Mouse (Mus musculus): ENCODE data around the gene Fmn2. TPM values are rescaled to one million over a fixed set of nuclear protein-coding genes. Genes with fewer than 3 reads are reported as not detected.

Fmn2 gene
- polyA plus RNA-seq, 1 experiment: 24.3 TPM

DNA sequence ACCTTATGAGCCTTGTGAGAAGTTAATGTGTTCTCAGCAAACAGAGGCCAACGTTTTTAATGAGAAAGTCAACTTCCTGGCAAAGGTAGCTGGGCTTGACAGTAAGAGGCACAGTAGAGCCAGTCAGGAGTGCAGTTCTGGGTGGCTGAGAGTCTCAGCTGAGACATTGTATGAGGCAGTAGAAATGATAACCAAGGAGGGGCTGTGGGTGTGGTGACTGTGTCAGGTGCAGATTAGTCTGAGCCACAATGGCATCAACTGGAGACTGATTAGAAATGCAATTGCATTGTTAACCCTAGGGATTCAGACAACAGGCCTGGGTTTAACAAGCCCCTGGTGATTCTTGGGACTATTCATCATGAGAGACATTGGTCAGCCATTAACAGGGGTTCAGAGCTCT, 99.0 kb downstream of the Fmn2 start:
- Histone ChIP-seq H3K27me3 (ENCODE audit: control insufficient read depth, insufficient read depth, low read length) (no peaks in the 10 kb centered on the region), H3K27ac (ENCODE audit: insufficient read depth, low read length) (no peak overlapping the region), H3K4me1 (ENCODE audit: control insufficient read depth, insufficient read depth, low read length) (no peaks in the 10 kb centered on the region), H3K4me3 (replicated peaks; ENCODE audit: insufficient read depth, low read depth, low read length) (no peak overlapping the region)
- 56% methylated on average over 1 of the region's 1 CpGs for WGBS
- no peak for DNase-seq
- TF ChIP-seq CTCF (IDR thresholded peaks at IDR 0.05; ENCODE audit: borderline replicate concordance, insufficient read depth, low read depth, low read length) (no peak), POLR2A (IDR thresholded peaks at IDR 0.05; ENCODE audit: borderline replicate concordance, insufficient read depth, low read length) (no peak)

DNA sequence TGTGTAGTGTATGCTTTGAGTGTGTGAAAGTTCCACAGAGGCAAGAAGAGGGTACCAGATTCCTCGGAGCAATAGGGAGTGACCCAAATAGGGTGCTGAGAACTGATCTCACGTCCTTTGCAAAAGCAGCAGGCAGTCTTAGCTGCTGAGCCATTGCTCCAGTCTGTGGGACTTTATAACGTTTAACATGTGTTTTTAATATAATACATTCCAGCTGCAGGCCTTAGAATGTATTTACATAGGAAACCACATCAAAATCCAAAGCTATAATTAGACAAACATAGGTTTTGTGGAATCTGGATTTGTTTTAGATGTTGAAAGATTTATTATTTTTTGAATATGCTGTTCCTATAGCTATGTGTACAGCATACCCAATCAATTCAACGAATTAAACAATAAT, 115.7 kb downstream of the Fmn2 start:
- Histone ChIP-seq H3K27me3 (ENCODE audit: control insufficient read depth, insufficient read depth, low read length) (no peaks in the 10 kb centered on the region), H3K4me3 (replicated peaks; ENCODE audit: insufficient read depth, low read depth, low read length) (no peak overlapping the region), H3K27ac (ENCODE audit: insufficient read depth, low read length) (no peak overlapping the region), H3K4me1 (ENCODE audit: control insufficient read depth, insufficient read depth, low read length) (no peaks in the 10 kb centered on the region)
- no peak for TF ChIP-seq CTCF (IDR thresholded peaks at IDR 0.05; ENCODE audit: borderline replicate concordance, insufficient read depth, low read depth, low read length)
- no peak for TF ChIP-seq POLR2A (IDR thresholded peaks at IDR 0.05; ENCODE audit: borderline replicate concordance, insufficient read depth, low read length)
- DNase-seq: no peak
- 77% methylated on average over 4 of the region's 4 CpGs for WGBS

DNA sequence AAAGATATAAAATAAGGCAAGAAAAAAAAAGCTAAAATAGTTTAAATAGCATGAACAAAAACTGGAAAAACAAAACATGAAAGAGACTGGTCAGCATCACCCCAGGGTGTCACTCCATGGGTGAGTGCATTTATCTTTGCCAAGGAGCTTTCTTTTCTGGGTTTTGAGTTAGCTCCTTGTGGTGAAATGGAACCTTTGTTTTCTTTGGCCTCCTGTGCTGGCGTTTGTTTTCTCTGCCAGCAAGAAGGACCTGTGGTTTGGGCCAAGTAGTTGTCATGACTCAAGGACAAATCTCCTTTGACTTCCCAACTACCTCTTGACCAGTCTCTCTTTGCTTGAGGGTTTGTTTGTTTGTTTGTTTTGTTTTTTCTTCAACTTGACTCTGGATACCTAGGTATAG, 119.9 kb downstream of the Fmn2 start:
- no peaks in the 10 kb centered on the region for H3K4me1 ChIP-seq (ENCODE audit: control insufficient read depth, insufficient read depth, low read length)
- H3K4me3 ChIP-seq (replicated peaks; ENCODE audit: insufficient read depth, low read depth, low read length): no peak overlapping the region
- no peaks in the 10 kb centered on the region for H3K27me3 ChIP-seq (ENCODE audit: control insufficient read depth, insufficient read depth, low read length)
- no peak for TF ChIP-seq POLR2A (IDR thresholded peaks at IDR 0.05; ENCODE audit: borderline replicate concordance, insufficient read depth, low read length)
- no peak for TF ChIP-seq CTCF (IDR thresholded peaks at IDR 0.05; ENCODE audit: borderline replicate concordance, insufficient read depth, low read depth, low read length)
- 13% methylated on average over 1 of the region's 1 CpGs for WGBS
- no peak overlapping the region for H3K27ac ChIP-seq (ENCODE audit: insufficient read depth, low read length)
- no peak for DNase-seq

DNA sequence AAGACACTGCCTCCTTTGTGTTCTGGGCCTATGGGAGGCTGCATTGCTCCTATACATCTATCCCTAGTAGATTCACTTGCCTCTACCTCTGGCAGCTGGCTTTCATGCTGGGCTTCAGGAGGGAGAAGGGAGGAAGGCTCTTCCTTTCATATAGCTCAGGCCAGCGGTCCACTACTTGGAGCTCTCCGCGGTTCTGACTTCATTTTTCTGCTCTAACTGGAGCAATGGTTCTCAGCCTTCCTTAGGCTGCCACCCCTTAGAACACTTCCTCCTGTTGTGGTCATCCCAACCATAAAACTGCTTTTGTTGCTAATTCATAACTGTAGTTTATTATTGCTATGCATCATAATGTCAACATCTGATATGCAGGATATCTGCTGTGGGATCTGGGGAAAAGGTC, 121.4 kb downstream of the Fmn2 start:
- 58% methylated on average over 3 of the region's 3 CpGs for WGBS
- H3K4me3 ChIP-seq (replicated peaks; ENCODE audit: insufficient read depth, low read depth, low read length): no peak overlapping the region

DNA sequence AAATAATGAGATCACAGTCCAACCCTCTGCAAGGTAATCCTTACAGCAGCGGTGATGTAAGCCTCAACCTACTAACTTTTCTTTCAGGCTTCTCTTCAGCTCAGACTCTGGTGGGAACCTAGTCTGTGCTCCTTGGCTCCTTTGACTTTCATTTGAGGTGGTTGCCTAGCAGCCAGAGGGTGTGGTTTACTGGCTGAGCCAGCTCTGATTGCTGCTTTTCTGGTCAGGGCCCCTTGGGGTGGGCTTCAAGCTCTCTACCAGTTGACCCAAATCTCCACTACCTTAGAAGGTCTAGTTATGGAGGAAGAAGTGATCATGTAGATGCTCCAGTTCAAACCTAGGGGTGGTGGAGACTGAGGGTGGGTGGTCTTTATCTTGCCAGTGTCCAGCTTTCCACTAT, 128.4 kb downstream of the Fmn2 start:
- no peak for DNase-seq
- no peak for TF ChIP-seq CTCF (IDR thresholded peaks at IDR 0.05; ENCODE audit: borderline replicate concordance, insufficient read depth, low read depth, low read length)
- no peak for TF ChIP-seq POLR2A (IDR thresholded peaks at IDR 0.05; ENCODE audit: borderline replicate concordance, insufficient read depth, low read length)
- no peak overlapping the region for H3K27ac ChIP-seq (ENCODE audit: insufficient read depth, low read length)
- no peaks in the 10 kb centered on the region for H3K27me3 ChIP-seq (ENCODE audit: control insufficient read depth, insufficient read depth, low read length)
- 79% methylated on average over 1 of the region's 1 CpGs for WGBS
- H3K4me1 ChIP-seq (ENCODE audit: control insufficient read depth, insufficient read depth, low read length): 0 out of 2 replicates have a peak, but pooled peaks cover 2% of the 10 kb centered on the region
- no peak overlapping the region for H3K4me3 ChIP-seq (replicated peaks; ENCODE audit: insufficient read depth, low read depth, low read length)

More for the DNA sequence above, 121.4 kb downstream of the Fmn2 start:
- TF ChIP-seq CTCF (IDR thresholded peaks at IDR 0.05; ENCODE audit: borderline replicate concordance, insufficient read depth, low read depth, low read length) (no peak), POLR2A (IDR thresholded peaks at IDR 0.05; ENCODE audit: borderline replicate concordance, insufficient read depth, low read length) (no peak)
- Histone ChIP-seq H3K4me1 (ENCODE audit: control insufficient read depth, insufficient read depth, low read length) (no peaks in the 10 kb centered on the region), H3K27ac (ENCODE audit: insufficient read depth, low read length) (no peak overlapping the region), H3K27me3 (ENCODE audit: control insufficient read depth, insufficient read depth, low read length) (no peaks in the 10 kb centered on the region)
- DNase-seq: no peak

DNA sequence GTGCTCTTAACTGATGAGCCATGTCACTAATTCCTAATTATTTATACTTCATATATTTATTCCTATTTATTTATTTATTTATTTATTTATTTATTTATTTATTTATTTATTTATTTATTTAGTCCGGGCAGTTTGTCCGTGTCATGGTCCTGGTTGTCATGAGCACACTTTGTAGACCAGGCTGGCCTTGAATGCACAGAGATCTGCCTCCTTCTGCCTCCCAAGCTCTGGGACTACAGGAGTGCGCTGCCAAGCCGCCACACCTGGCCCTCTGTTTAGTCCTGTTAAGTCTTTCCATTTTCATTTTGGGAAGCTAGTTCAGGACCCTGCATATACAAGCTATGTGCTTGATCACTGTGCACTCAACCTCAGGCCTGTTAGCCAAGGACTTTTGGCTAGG, 134.7 kb downstream of the Fmn2 start:
- 98% methylated on average over 4 of the region's 4 CpGs for WGBS
- H3K4me3 ChIP-seq (replicated peaks; ENCODE audit: insufficient read depth, low read depth, low read length): no peak overlapping the region
- no peak overlapping the region for H3K27ac ChIP-seq (ENCODE audit: insufficient read depth, low read length)
- DNase-seq: no peak
- H3K4me1 ChIP-seq (ENCODE audit: control insufficient read depth, insufficient read depth, low read length): 0 out of 2 replicates have a peak, but pooled peaks cover 2% of the 10 kb centered on the region
- TF ChIP-seq POLR2A (IDR thresholded peaks at IDR 0.05; ENCODE audit: borderline replicate concordance, insufficient read depth, low read length) (no peak), CTCF (IDR thresholded peaks at IDR 0.05; ENCODE audit: borderline replicate concordance, insufficient read depth, low read depth, low read length) (no peak)
- no peaks in the 10 kb centered on the region for H3K27me3 ChIP-seq (ENCODE audit: control insufficient read depth, insufficient read depth, low read length)

DNA sequence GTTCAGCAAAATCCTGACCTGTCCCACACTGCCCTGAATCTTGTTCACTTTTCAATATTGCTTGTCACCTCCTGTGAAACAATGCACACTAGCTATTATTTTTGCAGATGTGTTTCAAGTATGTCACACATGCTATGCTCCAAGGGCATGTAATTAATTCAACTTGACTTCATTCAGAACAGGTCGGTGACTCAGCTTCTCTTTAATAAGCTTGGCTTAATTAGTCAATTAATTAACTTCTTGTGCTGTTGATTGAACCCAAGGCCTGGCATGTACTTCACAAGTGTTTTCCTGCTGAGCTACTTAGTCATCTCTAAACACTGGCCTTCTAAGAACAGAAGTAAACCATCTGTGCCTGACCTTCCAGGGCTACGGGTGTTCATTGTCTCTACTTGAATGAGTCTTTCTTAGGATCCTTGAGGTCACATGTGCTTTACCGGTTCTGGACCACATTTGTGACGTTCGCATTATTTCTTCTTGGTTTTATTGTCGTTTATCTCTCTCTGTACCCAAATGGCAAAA, 136.0 kb downstream of the Fmn2 start:
- no peak overlapping the region for H3K4me3 ChIP-seq (replicated peaks; ENCODE audit: insufficient read depth, low read depth, low read length)
- no peaks in the 10 kb centered on the region for H3K4me1 ChIP-seq (ENCODE audit: control insufficient read depth, insufficient read depth, low read length)
- TF ChIP-seq POLR2A (IDR thresholded peaks at IDR 0.05; ENCODE audit: borderline replicate concordance, insufficient read depth, low read length) (no peak), CTCF (IDR thresholded peaks at IDR 0.05; ENCODE audit: borderline replicate concordance, insufficient read depth, low read depth, low read length) (no peak)
- peak in 1 of 2 experiments; percentile 26 for DNase-seq
- 58% methylated on average over 6 of the region's 6 CpGs for WGBS
- no peak overlapping the region for H3K27ac ChIP-seq (ENCODE audit: insufficient read depth, low read length)
- no peaks in the 10 kb centered on the region for H3K27me3 ChIP-seq (ENCODE audit: control insufficient read depth, insufficient read depth, low read length)

DNA sequence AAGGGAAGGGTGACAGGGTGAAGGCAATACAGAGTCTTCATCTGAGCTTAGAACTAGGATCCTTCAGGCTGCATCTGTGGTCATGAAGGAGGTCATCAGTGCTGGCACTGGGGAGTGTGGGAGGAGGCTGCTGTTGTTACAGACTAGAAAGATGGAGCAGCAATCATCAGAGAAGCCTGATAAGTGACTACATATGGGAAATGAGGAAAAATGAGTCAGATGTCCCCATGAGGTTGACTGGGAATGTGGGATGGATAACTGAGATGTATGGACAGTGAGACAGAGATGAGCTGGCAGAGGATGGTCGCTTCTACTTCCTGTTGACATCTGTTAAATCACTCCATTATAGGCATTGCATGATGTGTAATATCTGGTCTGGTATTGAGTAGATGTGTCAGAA, 139.3 kb downstream of the Fmn2 start:
- no peak overlapping the region for H3K27ac ChIP-seq (ENCODE audit: insufficient read depth, low read length)
- 94% methylated on average over 1 of the region's 1 CpGs for WGBS
- H3K4me3 ChIP-seq (replicated peaks; ENCODE audit: insufficient read depth, low read depth, low read length): no peak overlapping the region
- no peaks in the 10 kb centered on the region for H3K27me3 ChIP-seq (ENCODE audit: control insufficient read depth, insufficient read depth, low read length)
- no peak for DNase-seq
- TF ChIP-seq CTCF (IDR thresholded peaks at IDR 0.05; ENCODE audit: borderline replicate concordance, insufficient read depth, low read depth, low read length) (no peak), POLR2A (IDR thresholded peaks at IDR 0.05; ENCODE audit: borderline replicate concordance, insufficient read depth, low read length) (no peak)
- H3K4me1 ChIP-seq (ENCODE audit: control insufficient read depth, insufficient read depth, low read length): no peaks in the 10 kb centered on the region
